Mouse (Mus musculus): ENCODE data around the gene Rprml. TPM values are rescaled to one million over a fixed set of nuclear protein-coding genes. Genes with fewer than 3 reads are reported as not detected.
"Not testable (repeated sequence)": the region's sequence is repeated elsewhere in the genome, so short reads cannot be mapped to it uniquely, and the experiment has no call there.

The Rprml gene
- polyA plus RNA-seq, 1 experiment from 2014 or later, result not detected

DNA sequence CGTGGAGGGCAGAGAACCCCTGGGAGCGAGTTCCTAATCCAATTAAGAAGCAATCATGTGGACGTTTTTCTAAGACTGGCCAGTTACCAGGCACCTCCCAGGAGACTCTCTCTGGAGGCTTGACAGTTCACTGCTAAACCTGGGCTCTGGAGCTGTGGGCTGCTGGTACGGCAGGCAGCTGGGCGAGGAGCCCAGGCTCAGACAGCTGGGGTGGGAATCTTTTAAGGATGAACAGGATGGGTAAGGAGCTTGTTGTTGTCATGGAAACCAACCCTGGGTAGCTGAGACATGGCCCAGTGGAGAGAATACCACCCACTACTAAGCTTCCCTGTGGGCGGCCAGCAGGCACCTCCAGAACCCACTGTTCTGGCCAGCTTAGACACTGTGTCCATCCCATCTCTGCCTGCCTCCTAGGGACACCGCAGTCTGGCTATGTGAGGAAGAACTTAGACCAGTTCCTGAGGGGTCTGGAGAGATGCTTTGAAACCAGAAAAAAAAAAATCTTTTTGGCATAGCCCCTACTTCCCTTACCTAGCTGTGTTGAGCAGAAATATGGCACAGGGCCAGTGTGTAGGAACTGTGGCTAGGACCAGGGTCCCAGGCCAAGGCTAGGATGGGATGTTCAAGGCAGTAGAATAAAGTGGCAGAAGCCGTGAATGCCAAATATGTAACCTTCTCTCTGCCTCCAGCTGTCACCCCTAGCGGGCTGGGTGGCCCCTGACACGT, 17.0 kb downstream of the Rprml start:
- WGBS, result 34% methylated on average over 10 of the region's 10 CpGs
- H3K4me3 ChIP-seq (replicated peaks), result no peak overlapping the region
- no peaks in the 10 kb centered on the region for H3K36me3 ChIP-seq
- ATAC-seq (ENCODE audit: insufficient read depth, low FRiP score, low read depth), result no peak
- no peaks in the 10 kb centered on the region for H3K27me3 ChIP-seq (replicated peaks)
- H3K27ac ChIP-seq, result no peak overlapping the region
- H3K4me2 ChIP-seq, result no peak overlapping the region
- no peak overlapping the region for H3K9ac ChIP-seq
- no peaks in the 10 kb centered on the region for H3K9me3 ChIP-seq
- no peaks in the 10 kb centered on the region for H3K4me1 ChIP-seq

DNA sequence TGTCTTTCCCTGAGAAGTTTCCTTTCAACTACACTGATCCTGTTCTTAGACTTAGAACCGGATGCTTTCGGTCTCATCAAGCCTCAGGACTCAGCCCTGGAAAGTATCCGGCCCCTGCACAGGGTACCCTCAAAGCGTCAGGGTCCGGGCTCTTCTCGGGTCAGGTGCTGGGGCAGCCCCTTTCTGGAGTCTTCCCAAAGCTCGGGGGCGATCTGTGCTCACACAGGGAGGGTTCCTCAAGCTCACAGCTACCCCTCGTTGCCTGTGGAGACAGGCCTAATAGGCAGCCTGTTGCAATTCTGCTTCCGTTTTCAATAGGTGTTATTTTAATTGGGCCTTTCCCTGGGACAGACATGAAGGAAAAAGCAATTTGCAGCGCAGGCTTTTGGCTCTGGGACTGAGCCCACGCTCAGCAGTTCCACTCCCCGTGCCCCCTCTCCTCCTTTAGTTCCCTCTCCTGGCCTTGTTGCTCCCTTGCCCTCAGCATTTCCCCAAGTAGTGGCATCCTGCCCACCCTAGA, 17.6 kb downstream of the Rprml start:
- WGBS, result 67% methylated on average over 13 of the region's 13 CpGs
- Histone ChIP-seq H3K27ac (no peak overlapping the region), H3K4me1 (no peaks in the 10 kb centered on the region), H3K27me3 (replicated peaks) (no peaks in the 10 kb centered on the region), H3K9ac (no peak overlapping the region), H3K4me2 (no peak overlapping the region), H3K36me3 (no peaks in the 10 kb centered on the region), H3K9me3 (no peaks in the 10 kb centered on the region), H3K4me3 (replicated peaks) (no peak overlapping the region)
- no peak for ATAC-seq (ENCODE audit: insufficient read depth, low FRiP score, low read depth)

- no peaks in the 10 kb centered on the region for H3K27me3 ChIP-seq (replicated peaks)
- no peak for ATAC-seq (ENCODE audit: insufficient read depth, low FRiP score, low read depth)
- no peak overlapping the region for H3K4me3 ChIP-seq (replicated peaks)
- H3K36me3 ChIP-seq, result peaks cover 20% of the 10 kb centered on the region
- no peak overlapping the region for H3K4me2 ChIP-seq
- no peaks in the 10 kb centered on the region for H3K4me1 ChIP-seq
- H3K9me3 ChIP-seq, result no peaks in the 10 kb centered on the region
- no peak overlapping the region for H3K27ac ChIP-seq
- H3K9ac ChIP-seq, result no peak overlapping the region
- WGBS, result 34% methylated on average over 3 of the region's 3 CpGs
These were observed 26.2 kb downstream of the Rprml start for GRCm38 (mm10) chr11:103675556-103675955.

DNA sequence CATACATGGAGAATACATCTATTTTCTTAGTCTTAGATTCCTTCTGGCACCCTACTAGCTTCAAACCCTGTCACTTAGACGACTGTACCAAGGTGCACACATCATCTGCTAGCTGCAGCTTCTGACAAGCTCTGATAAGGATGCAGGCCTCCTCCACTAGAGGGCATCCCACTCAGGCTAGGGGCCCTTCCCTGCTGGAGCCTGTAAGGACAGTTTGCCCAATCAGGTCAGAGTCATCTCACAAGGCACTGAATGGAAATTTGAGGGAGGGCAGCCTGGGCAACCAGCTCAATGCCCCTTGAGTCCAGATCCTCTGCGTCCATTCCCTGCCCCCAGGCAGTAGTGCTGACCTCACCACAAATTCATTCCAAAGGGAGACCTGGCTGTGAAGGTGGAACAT, 27.7 kb downstream of the Rprml start:
- not testable (repeated sequence) for H3K27me3 ChIP-seq (replicated peaks); ATAC-seq (ENCODE audit: insufficient read depth, low FRiP score, low read depth); H3K4me1 ChIP-seq; H3K4me2 ChIP-seq; H3K9ac ChIP-seq; H3K4me3 ChIP-seq (replicated peaks); H3K27ac ChIP-seq; H3K9me3 ChIP-seq
- H3K36me3 ChIP-seq, result peaks cover 23% of the 10 kb centered on the region
- WGBS, result 47% methylated on average over 2 of the region's 2 CpGs

GRCm38 (mm10) chr11:103683667-103684334, 34.4 kb downstream of the Rprml start:
- Histone ChIP-seq H3K4me2 (no peak overlapping the region), H3K4me3 (replicated peaks) (no peak overlapping the region), H3K27me3 (replicated peaks) (no peaks in the 10 kb centered on the region), H3K36me3 (peaks cover 63% of the 10 kb centered on the region), H3K9me3 (no peaks in the 10 kb centered on the region), H3K4me1 (no peaks in the 10 kb centered on the region), H3K27ac (no peak overlapping the region), H3K9ac (no peak overlapping the region)
- no peak for ATAC-seq (ENCODE audit: insufficient read depth, low FRiP score, low read depth)
- WGBS, result 71% methylated on average over 11 of the region's 11 CpGs

- 84% methylated on average over 7 of the region's 7 CpGs for WGBS
- Histone ChIP-seq H3K27me3 (replicated peaks) (no peaks in the 10 kb centered on the region), H3K27ac (no peak overlapping the region)
These were observed 35.9 kb downstream of the Rprml start for GRCm38 (mm10) chr11:103685261-103685736.

GRCm38 (mm10) chr11:103686706-103687105, 37.3 kb downstream of the Rprml start:
- peaks cover 50% of the 10 kb centered on the region for H3K36me3 ChIP-seq
- 88% methylated on average over 6 of the region's 6 CpGs for WGBS
- H3K4me1 ChIP-seq, result no peaks in the 10 kb centered on the region
- no peak overlapping the region for H3K27ac ChIP-seq
- no peak overlapping the region for H3K4me2 ChIP-seq
- H3K9ac ChIP-seq, result no peak overlapping the region
- no peak for ATAC-seq (ENCODE audit: insufficient read depth, low FRiP score, low read depth)
- no peak overlapping the region for H3K4me3 ChIP-seq (replicated peaks)
- H3K9me3 ChIP-seq, result no peaks in the 10 kb centered on the region
- no peaks in the 10 kb centered on the region for H3K27me3 ChIP-seq (replicated peaks)

More at GRCm38 (mm10) chr11:103685261-103685736, 35.9 kb downstream of the Rprml start:
- Histone ChIP-seq H3K36me3 (peaks cover 52% of the 10 kb centered on the region), H3K9me3 (no peaks in the 10 kb centered on the region), H3K9ac (no peak overlapping the region), H3K4me1 (no peaks in the 10 kb centered on the region), H3K4me2 (no peak overlapping the region), H3K4me3 (replicated peaks) (no peak overlapping the region)
- ATAC-seq (ENCODE audit: insufficient read depth, low FRiP score, low read depth), result no peak

GRCm38 (mm10) chr11:103688271-103688979, 39.1 kb downstream of the Rprml start:
- no peak overlapping the region for H3K9ac ChIP-seq
- H3K36me3 ChIP-seq, result peaks cover 35% of the 10 kb centered on the region
- no peaks in the 10 kb centered on the region for H3K27me3 ChIP-seq (replicated peaks)
- H3K4me2 ChIP-seq, result no peak overlapping the region
- ATAC-seq (ENCODE audit: insufficient read depth, low FRiP score, low read depth), result peak; percentile 50; the same call in 1 of the 2 replicates
- 61% methylated on average over 6 of the region's 6 CpGs for WGBS
- H3K4me1 ChIP-seq, result no peaks in the 10 kb centered on the region
- no peak overlapping the region for H3K27ac ChIP-seq
- no peaks in the 10 kb centered on the region for H3K9me3 ChIP-seq
- H3K4me3 ChIP-seq (replicated peaks), result no peak overlapping the region

GRCm38 (mm10) chr11:103688980-103689378, 39.6 kb downstream of the Rprml start:
- no peak overlapping the region for H3K27ac ChIP-seq
- no peak for ATAC-seq (ENCODE audit: insufficient read depth, low FRiP score, low read depth)
- 32% methylated on average over 3 of the region's 3 CpGs for WGBS

GRCm38 (mm10) chr11:103691036-103691435, 41.7 kb downstream of the Rprml start:
- H3K36me3 ChIP-seq, result peaks cover 21% of the 10 kb centered on the region
- H3K27me3 ChIP-seq (replicated peaks), result no peaks in the 10 kb centered on the region
- H3K4me1 ChIP-seq, result no peaks in the 10 kb centered on the region
- ATAC-seq (ENCODE audit: insufficient read depth, low FRiP score, low read depth), result no peak
- no peak overlapping the region for H3K4me2 ChIP-seq
- no peak overlapping the region for H3K27ac ChIP-seq
- 89% methylated on average over 1 of the region's 1 CpGs for WGBS
- no peak overlapping the region for H3K9ac ChIP-seq
- no peaks in the 10 kb centered on the region for H3K9me3 ChIP-seq
- no peak overlapping the region for H3K4me3 ChIP-seq (replicated peaks)

More at GRCm38 (mm10) chr11:103688980-103689378, 39.6 kb downstream of the Rprml start:
- Histone ChIP-seq H3K27me3 (replicated peaks) (no peaks in the 10 kb centered on the region), H3K4me2 (no peak overlapping the region), H3K4me1 (no peaks in the 10 kb centered on the region), H3K4me3 (replicated peaks) (no peak overlapping the region), H3K36me3 (peaks cover 33% of the 10 kb centered on the region), H3K9ac (no peak overlapping the region), H3K9me3 (no peaks in the 10 kb centered on the region)

DNA sequence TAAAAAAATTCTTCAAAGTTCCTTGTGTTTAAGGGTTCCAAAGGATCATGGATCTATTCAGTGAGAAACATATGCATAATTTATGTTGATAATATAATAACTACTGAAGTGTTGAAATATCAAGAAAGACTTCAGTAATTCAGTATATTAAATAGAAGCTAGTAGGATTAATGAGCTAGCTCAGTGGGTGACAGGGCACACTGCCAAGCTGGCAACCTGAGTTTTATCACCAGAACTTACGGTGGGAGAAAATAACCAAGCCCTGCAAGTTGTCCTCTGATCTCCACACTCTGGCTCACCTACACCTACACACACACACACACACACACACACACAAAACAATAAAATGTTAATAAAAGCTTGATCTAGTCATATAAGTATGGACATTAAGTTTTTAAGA, 43.9 kb downstream of the Rprml start:
- H3K4me1 ChIP-seq, result no peaks in the 10 kb centered on the region
- H3K9me3 ChIP-seq, result no peaks in the 10 kb centered on the region
- H3K4me3 ChIP-seq (replicated peaks), result no peak overlapping the region
- H3K9ac ChIP-seq, result no peak overlapping the region
- no peaks in the 10 kb centered on the region for H3K27me3 ChIP-seq (replicated peaks)
- WGBS, result 61% methylated on average over 1 of the region's 1 CpGs
- H3K36me3 ChIP-seq, result 0 out of 2 replicates have a peak, but pooled peaks cover 2% of the 10 kb centered on the region
- H3K4me2 ChIP-seq, result no peak overlapping the region
- ATAC-seq (ENCODE audit: insufficient read depth, low FRiP score, low read depth), result no peak
- H3K27ac ChIP-seq, result no peak overlapping the region

Measured in stomach, embryonic 15.5 days (tissue).